Mouse (Mus musculus): ENCODE data around the gene Efcc1. TPM values are rescaled to one million over a fixed set of nuclear protein-coding genes. Genes with fewer than 3 reads are reported as not detected.

Efcc1 gene
- polyA plus RNA-seq, 1 experiment: 0.05 TPM

GRCm38 (mm10) chr6:87776663-87777062 is 46.0 kb downstream of the Efcc1 start:
- Histone ChIP-seq H3K79me2 (ENCODE audit: control insufficient read depth, insufficient read depth) (no peaks in the 10 kb centered on the region), H3K27me3 (ENCODE audit: control insufficient read depth, insufficient read depth, insufficient read length) (no peaks in the 10 kb centered on the region), H3K79me3 (ENCODE audit: low read depth) (no peaks in the 10 kb centered on the region)

GRCm38 (mm10) chr6:87777842-87778241 is 47.2 kb downstream of the Efcc1 start, which contains the start of gene Gp9:
Gene Gp9 (plus strand): TSS chr6:87778072.
- no peak within 1 kb of the TSS for H3ac ChIP-seq (ENCODE audit: control insufficient read depth, insufficient read length, low read depth)
- no peak within 1 kb of the TSS for H3K4me3 ChIP-seq (ENCODE audit: insufficient read depth, poor library complexity, severe bottlenecking)
- H3K79me2 ChIP-seq (ENCODE audit: control insufficient read depth, insufficient read depth): no peaks in the 10 kb centered on the region
- no peaks in the 10 kb centered on the region for H3K27me3 ChIP-seq (ENCODE audit: control insufficient read depth, insufficient read depth, insufficient read length)
- H3K79me3 ChIP-seq (ENCODE audit: low read depth): no peaks in the 10 kb centered on the region
- no peak for TF ChIP-seq FOSL1 (IDR thresholded peaks at IDR 0.05; ENCODE audit: insufficient read depth, low read length, poor library complexity, severe bottlenecking)
- H3K36me3 ChIP-seq (ENCODE audit: control insufficient read depth, insufficient read depth): no peaks in the 10 kb centered on the region

More at GRCm38 (mm10) chr6:87776663-87777062, 46.0 kb downstream of the Efcc1 start:
- H3K4me3 ChIP-seq (ENCODE audit: insufficient read depth, poor library complexity, severe bottlenecking): no peak overlapping the region
- no peaks in the 10 kb centered on the region for H3K36me3 ChIP-seq (ENCODE audit: control insufficient read depth, insufficient read depth)
- TF ChIP-seq MYOD1 (IDR thresholded peaks at IDR 0.05; ENCODE audit: control insufficient read depth, insufficient read length, low read depth) (no peak), USF1 (IDR thresholded peaks at IDR 0.05; ENCODE audit: low read depth) (no peak), FOSL1 (IDR thresholded peaks at IDR 0.05; ENCODE audit: insufficient read depth, low read length, poor library complexity, severe bottlenecking) (no peak)
- H3ac ChIP-seq (ENCODE audit: control insufficient read depth, insufficient read length, low read depth): no peak overlapping the region

GRCm38 (mm10) chr6:87778294-87779173 is 47.9 kb downstream of the Efcc1 start:
- Histone ChIP-seq H3K79me3 (ENCODE audit: low read depth) (no peaks in the 10 kb centered on the region), H3K36me3 (ENCODE audit: control insufficient read depth, insufficient read depth) (no peaks in the 10 kb centered on the region), H3K27me3 (ENCODE audit: control insufficient read depth, insufficient read depth, insufficient read length) (no peaks in the 10 kb centered on the region), H3K79me2 (ENCODE audit: control insufficient read depth, insufficient read depth) (no peaks in the 10 kb centered on the region), H3K4me3 (ENCODE audit: insufficient read depth, poor library complexity, severe bottlenecking) (no peak overlapping the region), H3ac (ENCODE audit: control insufficient read depth, insufficient read length, low read depth) (no peak overlapping the region)
- TF ChIP-seq CTCF (IDR thresholded peaks at IDR 0.05; ENCODE audit: control insufficient read depth, insufficient read depth, insufficient read length) (no peak), USF1 (IDR thresholded peaks at IDR 0.05; ENCODE audit: low read depth) (no peak), CEBPB (IDR thresholded peaks at IDR 0.05; ENCODE audit: low read depth) (no peak), FOSL1 (IDR thresholded peaks at IDR 0.05; ENCODE audit: insufficient read depth, low read length, poor library complexity, severe bottlenecking) (no peak), MYOD1 (IDR thresholded peaks at IDR 0.05; ENCODE audit: control insufficient read depth, insufficient read length, low read depth) (no peak), MAX (IDR thresholded peaks at IDR 0.05) (no peak), MYOG (IDR thresholded peaks at IDR 0.05; ENCODE audit: control insufficient read depth, extremely low read depth, insufficient read length) (no peak)

- no peaks in the 10 kb centered on the region for H3K36me3 ChIP-seq (ENCODE audit: control insufficient read depth, insufficient read depth)
- no peaks in the 10 kb centered on the region for H3K27me3 ChIP-seq (ENCODE audit: control insufficient read depth, insufficient read depth, insufficient read length)
- TF ChIP-seq MAX (IDR thresholded peaks at IDR 0.05): no peak
- no peak for TF ChIP-seq CEBPB (IDR thresholded peaks at IDR 0.05; ENCODE audit: low read depth)
- TF ChIP-seq FOSL1 (IDR thresholded peaks at IDR 0.05; ENCODE audit: insufficient read depth, low read length, poor library complexity, severe bottlenecking): no peak
- peak; percentile 32 for TF ChIP-seq CTCF (IDR thresholded peaks at IDR 0.05; ENCODE audit: control insufficient read depth, insufficient read depth, insufficient read length)
- no peaks in the 10 kb centered on the region for H3K79me3 ChIP-seq (ENCODE audit: low read depth)
- H3K4me3 ChIP-seq (ENCODE audit: insufficient read depth, poor library complexity, severe bottlenecking): no peak overlapping the region
- H3ac ChIP-seq (ENCODE audit: control insufficient read depth, insufficient read length, low read depth): no peak overlapping the region
- H3K79me2 ChIP-seq (ENCODE audit: control insufficient read depth, insufficient read depth): no peaks in the 10 kb centered on the region
These were observed 48.8 kb downstream of the Efcc1 start for GRCm38 (mm10) chr6:87779174-87780165.

GRCm38 (mm10) chr6:87780546-87781301 is 50.1 kb downstream of the Efcc1 start:
- no peaks in the 10 kb centered on the region for H3K79me2 ChIP-seq (ENCODE audit: control insufficient read depth, insufficient read depth)
- H3K79me3 ChIP-seq (ENCODE audit: low read depth): no peaks in the 10 kb centered on the region
- no peak overlapping the region for H3K4me3 ChIP-seq (ENCODE audit: insufficient read depth, poor library complexity, severe bottlenecking)
- no peak overlapping the region for H3ac ChIP-seq (ENCODE audit: control insufficient read depth, insufficient read length, low read depth)
- no peak for TF ChIP-seq MYOG (IDR thresholded peaks at IDR 0.05; ENCODE audit: control insufficient read depth, extremely low read depth, insufficient read length)
- no peak for TF ChIP-seq CEBPB (IDR thresholded peaks at IDR 0.05; ENCODE audit: low read depth)
- no peaks in the 10 kb centered on the region for H3K36me3 ChIP-seq (ENCODE audit: control insufficient read depth, insufficient read depth)
- H3K27me3 ChIP-seq (ENCODE audit: control insufficient read depth, insufficient read depth, insufficient read length): no peaks in the 10 kb centered on the region
